In genomic region chr5:8819635-8820591, GRCm38 (mm10) we compare ENCODE assay signal across 9 mouse cellular contexts. TPM values are rescaled to one million over a fixed set of nuclear protein-coding genes. Genes with fewer than 3 reads are reported as not detected.
A peak's percentile ranks its signal among the peaks of the same experiment; 100 is the strongest.
DNase-seq lines count a peak whose midpoint lies in the region; ATAC-seq and TF ChIP-seq lines count a peak whose summit lies in the region.
"Had no signal": no experiment of that assay in that cellular context is flagged by ENCODE, and none has a peak within 500 bp of the region (broad histone marks: within the 10 kb centered on the region; RNA-seq: fewer than 3 reads in every experiment).

No protein-coding gene starts in this region.

- H3K36me3 ChIP-seq in neural tube, embryonic 11.5 days (ENCODE audit: control insufficient read depth, insufficient read depth, low read length) = no peaks in the 10 kb centered on the region
- H3K36me3 ChIP-seq in forebrain, embryonic 10.5 days (replicated peaks) = no peaks in the 10 kb centered on the region
- no peaks in the 10 kb centered on the region for H3K36me3 ChIP-seq in limb, embryonic 13.5 days
- H3K36me3 ChIP-seq in stomach, postnatal 0 days (ENCODE audit: control insufficient read depth, insufficient read depth, low read length) = no peaks in the 10 kb centered on the region

- no peak overlapping the region for H3K27ac ChIP-seq in neural tube, embryonic 11.5 days (ENCODE audit: low read depth, low read length)
- H3K27ac ChIP-seq in forebrain, embryonic 10.5 days = peak overlapping the region; percentile 69
- H3K27ac ChIP-seq in limb, embryonic 13.5 days = no peak overlapping the region
- no peak overlapping the region for H3K27ac ChIP-seq in stomach, postnatal 0 days (replicated peaks)

- 16% methylated on average over 7 of the region's 8 CpGs for WGBS in neural tube, embryonic 11.5 days
- 12% methylated on average over 8 of the region's 8 CpGs for WGBS in forebrain, embryonic 10.5 days
- WGBS in limb, embryonic 13.5 days = 14% methylated on average over 7 of the region's 8 CpGs
- WGBS in stomach, postnatal 0 days = 17% methylated on average over 7 of the region's 8 CpGs

- H3K9me3 ChIP-seq in neural tube, embryonic 11.5 days (ENCODE audit: control insufficient read depth, low read length) = no peaks in the 10 kb centered on the region
- H3K9me3 ChIP-seq in forebrain, embryonic 10.5 days = no peaks in the 10 kb centered on the region
- H3K9me3 ChIP-seq in limb, embryonic 13.5 days = no peaks in the 10 kb centered on the region
- no peaks in the 10 kb centered on the region for H3K9me3 ChIP-seq in stomach, postnatal 0 days (ENCODE audit: control insufficient read depth, low read length)

- H3K4me1 ChIP-seq in neural tube, embryonic 11.5 days (ENCODE audit: control insufficient read depth, insufficient read depth, low read length) = no peaks in the 10 kb centered on the region; the same call in 1 of the 2 replicates
- peaks cover 11% of the 10 kb centered on the region for H3K4me1 ChIP-seq in forebrain, embryonic 10.5 days
- H3K4me1 ChIP-seq in limb, embryonic 13.5 days = peaks cover 7% of the 10 kb centered on the region; the same call in 1 of the 2 replicates
- H3K4me1 ChIP-seq in stomach, postnatal 0 days (replicated peaks; ENCODE audit: control insufficient read depth, insufficient read depth) = no peaks in the 10 kb centered on the region

- 0 out of 2 replicates have a peak overlapping the region, but pooled peaks have one; percentile 8 for H3K4me3 ChIP-seq in neural tube, embryonic 11.5 days (ENCODE audit: low read depth, low read length)
- peak overlapping the region; percentile 42 for H3K4me3 ChIP-seq in forebrain, embryonic 10.5 days
- peak overlapping the region; percentile 31 for H3K4me3 ChIP-seq in limb, embryonic 13.5 days
- H3K4me3 ChIP-seq in stomach, postnatal 0 days (ENCODE audit: low read depth, low read length) = no peak overlapping the region

- no peak for TF ChIP-seq EP300 in stomach, postnatal 0 days (optimal IDR thresholded peaks at IDR 0.05)

- peak overlapping the region; percentile 27 for H3K4me2 ChIP-seq in neural tube, embryonic 11.5 days (ENCODE audit: low read depth)
- peak overlapping the region; percentile 58 for H3K4me2 ChIP-seq in limb, embryonic 13.5 days (replicated peaks)
- H3K4me2 ChIP-seq in stomach, postnatal 0 days (replicated peaks; ENCODE audit: low read depth) = peak overlapping the region; percentile 25

- TF ChIP-seq CTCF in stomach, postnatal 0 days (IDR thresholded peaks at IDR 0.05; ENCODE audit: low read depth) = no peak

- DNase-seq in neural tube, embryonic 11.5 days (ENCODE audit: low spot score) = no peak
- DNase-seq in neural tube, embryonic 10.5 days (ENCODE audit: extremely low spot score, low spot score) = no peak
- DNase-seq in forebrain, embryonic 10.5 days (ENCODE audit: extremely low spot score, low spot score) = no peak
- DNase-seq in stomach, postnatal 0 days (ENCODE audit: low spot score) = no peak
- DNase-seq in ovary, postnatal 14 days (ENCODE audit: low spot score) = no peak
- DNase-seq: right cerebral cortex, adult 18-20 months had no signal

- no peak for ATAC-seq in neural tube, embryonic 11.5 days (ENCODE audit: insufficient read depth, low FRiP score, low TSS enrichment)
- ATAC-seq in limb, embryonic 13.5 days (ENCODE audit: low FRiP score, low read depth) = no peak
- no peak for ATAC-seq in stomach, postnatal 0 days (ENCODE audit: low FRiP score, low TSS enrichment)
- no peak for ATAC-seq in cerebellum, adult (ENCODE audit: insufficient number of reproducible peaks, low FRiP score, low TSS enrichment)
- ATAC-seq: activated CD4-positive, CD25-positive, alpha-beta regulatory T cell, adult 4 months had no signal

- no peaks in the 10 kb centered on the region for H3K27me3 ChIP-seq in neural tube, embryonic 11.5 days (ENCODE audit: control insufficient read depth, insufficient read depth, low read length)
- no peaks in the 10 kb centered on the region for H3K27me3 ChIP-seq in forebrain, embryonic 10.5 days (ENCODE audit: poor library complexity, severe bottlenecking)
- H3K27me3 ChIP-seq in limb, embryonic 13.5 days = no peaks in the 10 kb centered on the region
- H3K27me3 ChIP-seq in stomach, postnatal 0 days (ENCODE audit: control insufficient read depth, insufficient read depth, low read length) = no peaks in the 10 kb centered on the region

- H3K9ac ChIP-seq in neural tube, embryonic 11.5 days (ENCODE audit: low read length) = no peak overlapping the region
- peak overlapping the region; percentile 25; the same call in 1 of the 2 replicates for H3K9ac ChIP-seq in limb, embryonic 13.5 days
- H3K9ac ChIP-seq in stomach, postnatal 0 days (ENCODE audit: low read length) = no peak overlapping the region

RNA-seq across cellular contexts. Expression of gene Abcb1b, which starts 22.0 kb away (rescaled TPM):
- 0.82 and 1.2 TPM in 2 replicates for polyA plus RNA-seq in neural tube, embryonic 11.5 days (2014; fragmentation: Nextera tagmentation; extraction: Ambion mirVana)
- polyA plus RNA-seq in forebrain, embryonic 10.5 days (2016; fragmentation: Nextera tagmentation; extraction: Ambion mirVana) = 0.95 and 1.4 TPM in 2 replicates
- 1.6 and 2.5 TPM in 2 replicates for polyA plus RNA-seq in limb, embryonic 13.5 days (2015; fragmentation: Nextera tagmentation; extraction: Ambion mirVana)
- 2.2 and 2.6 TPM in 2 replicates for polyA plus RNA-seq in stomach, postnatal 0 days (2015; fragmentation: Nextera tagmentation; extraction: Ambion mirVana)
